Mouse (Mus musculus) splenic B cell, adult 2 months (primary cell): ENCODE data around the gene Nr2f2.

Experiments used
- DNase-seq: peaks from one replicate; pipeline ENCODE4 v3.0.0-alpha.2; 2011; ENCODE audit warnings: low read depth, low spot score
- H3K27me3 ChIP-seq: 2 replicates; pipeline ENCODE4 v1.6.1; 2012; ENCODE audit warnings: mild to moderate bottlenecking, low read length, moderate library complexity, mixed read lengths; ENCODE audit not compliant: control insufficient read depth, poor library complexity, insufficient read depth, severe bottlenecking
- H3K36me3 ChIP-seq: 2 replicates; pipeline ENCODE4 v1.6.1; 2012; ENCODE audit warnings: mild to moderate bottlenecking, low read length, moderate library complexity, mixed read lengths; ENCODE audit not compliant: control insufficient read depth, poor library complexity, insufficient read depth, severe bottlenecking

Nr2f2 gene

GRCm38 (mm10) chr7:70370552-70371262 is 4.2 kb upstream of the Nr2f2 start:
- Histone ChIP-seq H3K27me3 (peaks cover 2% of the 10 kb centered on the region), H3K36me3 (no peaks in the 10 kb centered on the region)
- no peak for DNase-seq

DNA sequence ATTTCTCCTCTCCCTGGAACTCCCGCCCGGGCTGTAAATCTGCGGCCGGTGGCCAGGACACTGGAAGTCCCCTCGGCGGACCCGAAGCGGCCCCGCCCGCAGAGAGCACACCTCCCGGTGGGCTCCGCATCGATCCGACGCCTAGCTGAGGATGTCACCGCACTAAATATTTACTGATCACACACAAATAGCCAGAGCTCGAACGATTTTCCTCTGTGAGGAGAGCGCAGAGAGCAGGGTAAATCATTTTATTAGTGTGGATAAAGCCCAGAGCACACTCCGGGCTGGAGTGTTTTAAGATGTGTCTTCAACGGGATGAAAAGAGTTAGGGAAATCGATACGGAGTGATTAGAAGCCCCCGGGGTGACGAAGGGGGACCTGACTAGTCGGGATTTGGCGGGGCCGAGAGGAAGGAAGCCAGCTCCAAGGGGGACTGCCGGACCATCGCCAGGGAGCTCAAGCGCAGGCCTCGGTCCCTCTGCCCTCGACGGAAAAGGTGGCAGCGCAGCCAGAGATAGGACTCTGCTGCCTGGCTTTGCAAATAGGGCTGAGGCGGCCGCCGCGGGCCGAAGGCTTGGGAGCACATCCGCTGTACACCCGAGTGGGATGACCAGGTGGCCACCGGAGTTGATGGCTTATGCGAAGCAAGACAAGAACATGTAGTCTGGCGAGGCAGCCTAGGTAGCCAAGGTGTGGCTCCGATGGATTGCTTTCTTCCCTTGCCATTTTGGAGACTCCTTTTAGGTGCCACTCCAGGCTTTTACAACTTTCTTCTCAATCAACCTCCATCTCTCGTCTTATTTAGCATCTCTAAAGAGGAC is 3.4 kb upstream of the Nr2f2 start:
- Histone ChIP-seq H3K27me3 (peaks cover 2% of the 10 kb centered on the region), H3K36me3 (no peaks in the 10 kb centered on the region)
- no peak for DNase-seq

DNA sequence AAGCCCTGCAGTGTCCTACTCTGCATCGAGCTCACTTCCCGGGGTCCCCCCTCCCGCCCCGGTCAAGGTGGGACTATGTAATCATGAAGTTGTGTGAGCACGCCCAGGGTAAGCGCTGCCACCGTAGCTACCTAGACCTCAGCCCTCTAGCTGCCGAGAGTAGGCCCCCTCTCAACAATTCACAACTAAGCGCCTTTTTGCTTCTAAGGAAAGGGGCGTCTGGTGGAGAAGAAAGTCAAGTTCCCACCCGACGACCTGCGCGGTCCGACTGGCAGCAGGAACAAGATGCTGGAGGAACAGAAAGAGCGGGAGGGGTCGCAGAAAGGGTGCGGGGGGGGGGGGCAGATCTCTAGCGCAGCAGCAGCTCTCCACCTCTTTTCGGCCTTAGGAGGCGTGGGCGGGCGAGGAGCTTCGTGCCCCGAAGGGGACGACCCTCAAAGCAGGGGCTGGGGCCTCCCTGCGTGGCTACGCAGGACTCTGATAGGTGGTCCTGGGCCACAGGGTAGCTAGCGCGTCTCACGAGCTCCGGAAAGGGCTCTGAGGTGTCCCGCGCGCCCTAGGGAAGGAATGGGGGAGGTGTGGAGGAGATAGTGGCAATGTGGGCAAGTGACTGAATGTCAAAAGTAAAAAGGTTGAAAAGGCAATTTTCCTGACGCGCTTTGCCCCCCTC is 2.7 kb upstream of the Nr2f2 start:
- no peaks in the 10 kb centered on the region for H3K36me3 ChIP-seq
- H3K27me3 ChIP-seq: peaks cover 2% of the 10 kb centered on the region
- DNase-seq: no peak

DNA sequence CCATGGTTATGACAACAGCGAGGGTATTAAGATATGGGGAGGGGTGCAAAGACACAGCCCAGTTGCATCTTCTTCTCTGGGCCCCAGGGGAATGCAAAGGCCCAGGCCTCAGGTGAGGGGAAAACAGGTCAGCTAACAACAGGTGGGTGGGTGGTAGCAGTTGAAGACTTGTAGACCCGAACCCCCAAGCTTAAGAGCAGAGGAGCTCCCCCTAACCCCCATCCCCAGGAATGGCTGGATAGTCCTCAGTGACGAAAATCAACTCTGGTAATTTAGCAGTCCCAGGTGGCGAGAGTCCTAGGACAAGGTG is 2.2 kb upstream of the Nr2f2 start:
- H3K36me3 ChIP-seq: no peaks in the 10 kb centered on the region
- H3K27me3 ChIP-seq: peaks cover 2% of the 10 kb centered on the region
- DNase-seq: no peak

GRCm38 (mm10) chr7:70368268-70368655 is 1.7 kb upstream of the Nr2f2 start:
- no peak for DNase-seq
- no peaks in the 10 kb centered on the region for H3K36me3 ChIP-seq
- peaks cover 2% of the 10 kb centered on the region for H3K27me3 ChIP-seq

GRCm38 (mm10) chr7:70367591-70368267 is 1.2 kb upstream of the Nr2f2 start:
- peaks cover 2% of the 10 kb centered on the region for H3K27me3 ChIP-seq
- H3K36me3 ChIP-seq: no peaks in the 10 kb centered on the region
- no peak for DNase-seq

- no peak for DNase-seq
- peaks cover 2% of the 10 kb centered on the region for H3K27me3 ChIP-seq
- H3K36me3 ChIP-seq: no peaks in the 10 kb centered on the region
Measured at GRCm38 (mm10) chr7:70366808-70367095, 217 bp upstream of the Nr2f2 start.

DNA sequence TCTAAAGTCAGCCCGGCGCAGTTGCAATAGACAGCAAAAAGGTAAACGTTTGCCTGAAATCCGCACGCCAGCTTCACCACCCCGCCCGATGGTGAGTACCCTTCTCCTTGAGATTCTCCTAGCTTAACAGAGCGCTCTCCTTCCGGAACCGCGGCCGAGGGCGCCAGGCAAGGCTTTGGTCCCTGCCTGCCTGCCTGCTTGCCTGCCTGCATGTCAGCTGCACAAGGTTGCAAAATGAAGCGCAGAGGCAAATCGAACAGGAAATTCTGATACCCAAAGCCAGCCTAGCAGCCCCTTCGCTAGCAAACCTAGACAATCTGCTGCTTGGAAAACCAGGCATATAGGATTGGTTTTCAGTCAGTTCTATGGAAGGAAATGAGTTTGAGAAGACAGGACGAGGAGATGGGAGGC is 1.1 kb downstream of the Nr2f2 start:
- no peak for DNase-seq
- peaks cover 2% of the 10 kb centered on the region for H3K27me3 ChIP-seq

DNA sequence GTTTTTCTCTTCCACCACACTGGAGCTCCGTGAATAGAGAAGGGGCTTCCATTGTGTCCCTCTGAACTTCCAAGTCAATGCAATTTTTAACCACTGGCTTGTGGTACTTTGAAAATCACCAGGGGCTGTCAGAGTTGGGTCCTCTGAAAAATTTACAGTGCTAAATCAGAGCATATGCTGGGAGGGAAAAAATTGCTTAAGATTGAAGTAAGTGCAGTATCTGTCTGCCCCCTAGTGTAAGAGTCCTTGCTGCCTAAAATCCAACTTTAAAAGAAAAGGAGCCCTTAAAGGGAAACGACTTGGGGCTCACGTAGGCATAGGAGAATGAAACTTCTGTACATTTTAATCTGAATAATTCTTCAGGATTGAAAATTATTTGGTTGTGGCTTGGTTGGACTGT is 1.7 kb downstream of the Nr2f2 start:
- no peaks in the 10 kb centered on the region for H3K36me3 ChIP-seq
- DNase-seq: no peak
- no peaks in the 10 kb centered on the region; the same call in 1 of the 2 replicates for H3K27me3 ChIP-seq

More for the DNA sequence above, 1.1 kb downstream of the Nr2f2 start:
- no peaks in the 10 kb centered on the region for H3K36me3 ChIP-seq

- Histone ChIP-seq H3K27me3 (no peaks in the 10 kb centered on the region; the same call in 1 of the 2 replicates), H3K36me3 (no peaks in the 10 kb centered on the region)
- no peak for DNase-seq
Measured at GRCm38 (mm10) chr7:70363351-70363750, 3.2 kb downstream of the Nr2f2 start.

GRCm38 (mm10) chr7:70362526-70363170 is 3.9 kb downstream of the Nr2f2 start:
- no peaks in the 10 kb centered on the region; the same call in none of the 2 replicates for H3K27me3 ChIP-seq
- H3K36me3 ChIP-seq: no peaks in the 10 kb centered on the region

GRCm38 (mm10) chr7:70361383-70362364 is 4.9 kb downstream of the Nr2f2 start:
- Histone ChIP-seq H3K27me3 (no peaks in the 10 kb centered on the region; the same call in none of the 2 replicates), H3K36me3 (no peaks in the 10 kb centered on the region)
- DNase-seq: no peak

More at GRCm38 (mm10) chr7:70362526-70363170, 3.9 kb downstream of the Nr2f2 start:
- DNase-seq: no peak

GRCm38 (mm10) chr7:70360611-70361382 is 5.7 kb downstream of the Nr2f2 start:
- DNase-seq: no peak
- Histone ChIP-seq H3K27me3 (no peaks in the 10 kb centered on the region; the same call in none of the 2 replicates), H3K36me3 (no peaks in the 10 kb centered on the region)
